Mouse (Mus musculus): ENCODE data around the gene Cstf3.

Gene Cstf3

DNA sequence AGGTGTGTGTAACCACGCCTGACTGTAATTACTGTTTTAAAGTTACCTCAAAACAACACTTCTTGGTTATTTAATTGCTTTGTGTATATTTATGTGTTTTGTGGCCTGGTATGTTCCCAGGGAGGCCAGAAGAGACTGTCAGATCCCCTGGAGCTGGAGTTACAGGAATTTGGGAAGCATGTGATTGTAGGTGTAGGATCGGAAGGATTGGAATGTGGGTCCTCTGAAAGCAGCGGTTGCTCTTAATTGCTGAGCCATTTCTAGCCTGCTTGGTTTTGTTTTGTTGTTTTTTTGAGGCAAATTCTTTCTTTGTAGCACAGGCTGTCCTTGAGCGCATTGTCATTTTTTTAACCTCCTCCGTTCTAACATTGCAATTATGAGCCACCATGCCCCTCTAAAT lies 14.4 kb downstream of the Cstf3 start:
- DNase-seq (ENCODE audit: low read depth) = no peak

DNA sequence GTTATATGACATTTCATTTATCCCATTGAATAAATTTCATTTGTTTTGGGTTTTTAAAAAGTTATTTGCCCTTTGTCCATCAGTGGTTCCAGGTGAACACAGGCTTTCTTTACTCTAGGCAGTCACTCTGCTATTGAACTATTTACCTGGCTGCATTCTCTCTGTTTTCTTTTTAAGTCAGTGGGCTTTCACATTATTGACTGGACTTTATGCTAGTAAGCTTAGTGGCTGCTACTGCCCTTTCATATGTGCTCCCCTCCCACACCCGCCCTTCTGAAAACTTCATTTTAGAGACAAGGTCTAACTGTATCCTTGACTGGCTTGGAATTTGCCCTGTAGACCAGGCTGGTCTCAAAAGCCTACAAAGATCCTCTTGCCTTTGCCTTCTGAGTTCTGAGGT lies 15.2 kb downstream of the Cstf3 start:
- DNase-seq (ENCODE audit: low read depth) = no peak

DNA sequence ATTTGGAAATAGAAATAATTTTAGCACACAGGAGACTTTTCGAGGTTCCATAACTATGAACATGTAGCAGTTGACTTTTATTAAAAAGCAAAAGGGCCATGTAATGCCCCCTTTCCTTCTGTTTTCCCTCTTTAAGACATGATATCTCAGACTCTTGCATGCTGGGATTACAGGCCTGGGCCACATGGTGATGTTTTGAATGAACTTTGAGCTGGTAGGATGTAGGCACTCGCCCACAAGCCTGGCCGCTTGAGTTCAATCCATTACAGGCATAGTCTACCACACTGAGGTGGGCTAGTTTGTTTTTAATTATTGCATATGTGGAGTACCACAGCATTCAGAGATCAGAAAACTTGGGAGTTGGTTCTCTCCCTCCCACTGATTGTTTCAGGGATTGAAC lies 24.5 kb downstream of the Cstf3 start:
- DNase-seq (ENCODE audit: low read depth) = no peak

DNA sequence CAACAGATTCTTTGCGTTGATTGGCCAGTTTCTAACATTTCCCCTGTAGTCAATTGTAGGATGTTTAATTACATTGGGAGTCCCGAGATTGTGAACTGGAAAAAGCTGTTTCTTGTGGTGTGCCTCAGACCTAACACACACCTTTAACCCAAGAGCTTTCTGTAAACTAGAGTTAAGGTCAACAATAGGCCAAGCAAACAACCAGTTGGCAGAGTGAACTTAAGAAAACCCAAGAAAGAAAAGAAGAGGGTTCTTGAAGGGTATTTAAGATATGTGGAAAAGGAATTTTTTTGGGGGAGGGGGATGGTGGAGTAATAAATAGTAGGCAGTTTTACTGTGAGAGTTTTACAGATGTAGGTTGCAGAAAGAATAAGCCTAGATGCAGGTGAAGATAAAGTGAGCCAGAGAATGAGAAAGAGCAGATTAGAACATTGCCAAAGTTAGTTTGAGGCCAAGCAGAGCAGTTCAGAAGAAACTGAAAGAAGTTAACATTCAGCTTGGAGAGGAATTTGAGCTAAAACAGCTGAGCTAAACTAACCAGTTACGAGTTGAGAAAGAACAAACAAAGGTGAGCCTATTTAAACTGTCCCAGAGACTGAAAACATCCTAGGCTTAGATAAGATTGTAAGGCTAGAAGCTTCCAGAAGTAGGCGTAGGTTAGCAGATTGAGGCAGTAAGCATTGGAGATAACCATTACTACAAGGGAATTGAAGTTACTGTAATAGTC lies 25.8 kb downstream of the Cstf3 start:
- no peak for DNase-seq (ENCODE audit: low read depth)

DNA sequence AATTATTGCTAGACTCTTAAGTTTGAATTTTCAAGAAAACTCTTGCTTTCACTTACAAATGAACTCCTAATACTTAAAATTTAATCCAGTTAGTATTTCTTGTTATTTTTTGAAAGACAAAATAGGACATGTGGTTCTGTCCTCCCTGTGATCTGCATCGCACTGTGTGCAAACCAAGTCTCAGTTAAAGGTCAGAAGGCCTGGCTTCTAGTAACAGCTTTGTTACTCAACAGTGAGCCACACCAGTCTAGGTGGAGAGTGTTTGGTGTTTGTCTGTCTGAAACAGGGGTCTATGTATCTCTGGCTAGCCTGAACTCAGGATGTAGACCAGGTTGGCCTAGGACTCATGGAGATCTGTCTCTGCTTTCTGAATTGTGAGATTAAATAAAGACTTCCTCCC lies 68.3 kb downstream of the Cstf3 start:
- DNase-seq (ENCODE audit: low read depth) = no peak

DNA sequence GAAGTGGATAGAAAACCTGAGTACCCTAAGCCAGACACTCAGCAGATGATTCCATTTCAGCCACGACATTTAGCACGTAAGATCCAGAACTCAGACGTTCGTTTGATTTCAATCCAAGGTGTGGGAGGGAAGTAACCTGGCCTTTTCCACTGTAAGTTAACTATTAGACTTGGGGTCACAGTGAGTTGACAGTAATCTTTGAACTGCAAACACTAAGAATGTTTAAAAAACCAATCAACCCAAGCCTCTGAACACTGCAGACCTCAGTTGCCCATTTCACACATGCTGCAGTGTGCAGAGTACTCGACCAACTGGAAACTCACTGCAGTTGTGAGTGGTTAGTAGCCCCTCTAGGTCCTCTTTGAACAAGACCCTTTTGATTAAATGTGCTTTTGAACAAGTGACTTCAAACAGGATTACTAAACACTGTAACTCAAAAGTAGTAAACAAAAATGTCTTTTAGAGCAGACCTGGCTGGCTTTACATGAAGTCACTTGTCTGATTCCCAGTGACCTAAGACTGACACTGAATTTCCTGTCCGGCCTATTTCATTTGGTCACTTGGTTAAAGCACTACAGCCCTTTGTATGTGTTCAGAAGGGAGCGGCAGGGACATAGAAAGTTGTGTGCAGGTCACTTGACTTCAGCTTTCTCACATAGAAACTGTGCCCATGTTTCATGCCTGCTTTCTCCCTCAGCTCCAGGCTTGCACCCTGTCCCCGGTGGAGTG lies 73.2 kb downstream of the Cstf3 start:
- DNase-seq (ENCODE audit: low read depth) = no peak

DNA sequence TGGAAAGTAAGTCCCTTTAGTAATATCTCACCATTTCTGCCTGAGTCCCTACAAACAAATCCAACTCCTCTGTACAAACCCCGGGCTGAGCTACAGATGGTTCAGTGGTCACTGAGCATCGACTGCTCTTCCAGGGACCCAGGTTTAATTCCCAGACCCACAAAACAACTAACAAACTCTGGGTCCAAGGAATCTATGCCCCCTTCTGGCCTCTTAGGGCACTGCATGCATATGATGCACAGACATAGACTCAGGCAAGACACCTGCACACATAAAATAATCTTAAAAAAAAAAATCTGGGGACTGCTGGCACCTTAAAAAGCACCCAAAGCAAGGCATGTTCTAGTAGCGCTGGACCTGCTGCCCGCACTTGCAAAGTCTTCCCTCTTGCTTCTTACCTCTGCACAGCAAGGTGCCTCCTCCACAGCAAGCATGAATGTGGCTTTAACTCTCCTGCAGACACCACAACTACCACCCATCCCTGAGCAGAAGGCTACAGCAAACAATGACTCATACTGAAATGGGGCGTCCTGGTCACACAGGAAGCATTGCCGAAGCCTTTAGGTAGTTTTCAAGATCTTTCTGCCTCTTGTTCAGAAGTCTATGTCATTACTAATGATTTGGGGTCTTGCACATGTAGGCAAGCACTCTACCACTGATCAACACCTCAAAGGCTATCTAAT lies 78.9 kb downstream of the Cstf3 start:
- peak; percentile 78 for DNase-seq (ENCODE audit: low read depth)

DNA sequence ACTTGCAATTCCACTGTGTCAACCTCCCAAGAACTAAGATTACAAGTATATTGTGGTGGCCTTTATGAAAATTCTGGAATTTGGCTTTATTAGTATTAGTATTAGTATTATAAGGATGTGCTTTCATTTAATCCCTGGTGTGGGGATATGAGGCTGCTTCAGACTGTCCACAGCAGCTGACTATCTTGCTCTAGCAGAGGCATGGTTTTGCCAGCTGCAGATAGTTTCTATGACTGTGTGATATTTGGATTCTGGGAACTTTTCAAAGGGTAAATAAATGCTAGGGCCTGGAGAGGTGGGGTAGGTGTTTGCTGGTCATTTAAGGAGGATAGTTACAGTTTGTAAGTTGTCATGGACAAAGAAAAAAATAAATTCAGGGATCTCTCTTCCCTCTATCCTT lies 81.4 kb downstream of the Cstf3 start:
- no peak for DNase-seq (ENCODE audit: low read depth)

DNA sequence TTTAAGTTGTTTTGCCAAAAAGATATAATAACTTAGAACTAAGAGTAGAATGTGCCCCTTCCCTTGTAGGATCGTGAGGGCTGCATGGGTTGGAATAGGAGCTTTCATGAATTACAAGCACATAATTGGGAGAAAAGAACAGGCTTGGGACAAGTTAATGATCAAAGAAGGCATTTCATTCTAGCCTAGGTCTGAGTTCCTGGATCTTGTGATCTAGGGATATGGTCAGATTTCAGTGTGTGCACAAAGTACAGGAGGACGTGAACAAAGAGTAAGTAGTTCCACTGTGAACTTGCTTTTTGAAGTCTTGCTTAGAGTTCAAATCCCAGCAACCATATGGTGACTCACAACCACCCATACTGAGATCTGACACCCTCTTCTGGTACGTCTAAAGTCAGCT lies 87.0 kb downstream of the Cstf3 start:
- no peak for DNase-seq (ENCODE audit: low read depth)

DNA sequence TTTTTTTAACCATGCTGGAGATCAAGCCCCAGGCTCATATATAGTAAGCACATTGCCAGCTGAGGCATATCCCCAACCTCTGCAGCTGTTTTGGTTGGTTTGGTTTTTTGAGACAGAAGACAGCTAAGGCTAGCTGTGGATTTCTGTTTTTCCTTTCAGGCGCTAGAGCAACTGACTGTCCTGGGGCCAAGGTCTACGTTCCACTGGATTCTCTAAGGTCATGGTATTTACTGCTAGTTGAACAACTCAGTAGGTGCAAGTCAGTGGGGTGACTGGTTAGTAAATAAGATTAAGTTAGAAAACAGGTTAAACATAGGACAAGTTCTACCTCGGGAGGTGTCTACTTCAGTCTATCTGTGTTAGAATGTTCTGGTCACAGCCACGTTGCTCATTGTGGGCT lies 94.4 kb downstream of the Cstf3 start:
- no peak for DNase-seq (ENCODE audit: low read depth)

DNA sequence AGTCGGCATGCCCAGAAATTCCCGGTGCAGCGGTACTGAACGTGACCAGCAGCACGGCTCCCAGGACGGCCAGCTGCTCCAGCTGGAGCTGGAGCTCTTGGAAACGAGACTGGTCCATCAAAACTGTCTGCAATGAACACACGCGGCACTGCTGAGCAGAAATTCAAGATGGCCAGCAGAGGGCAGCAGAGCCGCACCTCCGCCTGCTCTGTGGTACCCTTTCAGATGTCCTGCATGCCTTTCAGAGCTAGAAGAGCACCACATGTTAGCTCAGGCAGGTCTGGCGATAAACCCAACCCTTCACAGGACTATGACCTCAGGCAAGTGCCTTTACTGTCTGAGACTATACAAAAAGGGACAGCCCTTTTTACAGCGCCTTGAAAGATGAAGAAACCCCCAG lies 95.1 kb downstream of the Cstf3 start:
- peak; percentile 82 for DNase-seq (ENCODE audit: low read depth)

DNA sequence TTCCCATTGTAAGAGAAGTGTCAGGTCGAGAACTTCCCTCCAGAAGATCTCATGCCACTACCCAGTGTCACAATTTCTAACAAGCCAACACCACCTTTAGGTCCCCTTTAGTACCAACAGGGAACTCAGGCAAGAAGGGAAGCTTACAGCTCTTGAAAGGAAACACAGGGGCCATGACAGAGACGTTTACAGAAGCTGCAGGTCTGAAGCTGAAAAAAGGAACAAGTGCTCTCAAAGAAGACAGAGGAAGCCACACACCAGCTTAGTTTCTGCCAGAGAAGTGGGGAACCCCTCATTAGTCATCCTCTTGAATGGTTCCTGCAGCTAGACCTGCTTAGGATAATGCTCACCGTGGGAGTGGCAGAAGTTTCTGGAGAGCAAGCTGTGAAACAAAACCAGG lies 96.9 kb downstream of the Cstf3 start:
- peak; percentile 87 for DNase-seq (ENCODE audit: low read depth)

DNA sequence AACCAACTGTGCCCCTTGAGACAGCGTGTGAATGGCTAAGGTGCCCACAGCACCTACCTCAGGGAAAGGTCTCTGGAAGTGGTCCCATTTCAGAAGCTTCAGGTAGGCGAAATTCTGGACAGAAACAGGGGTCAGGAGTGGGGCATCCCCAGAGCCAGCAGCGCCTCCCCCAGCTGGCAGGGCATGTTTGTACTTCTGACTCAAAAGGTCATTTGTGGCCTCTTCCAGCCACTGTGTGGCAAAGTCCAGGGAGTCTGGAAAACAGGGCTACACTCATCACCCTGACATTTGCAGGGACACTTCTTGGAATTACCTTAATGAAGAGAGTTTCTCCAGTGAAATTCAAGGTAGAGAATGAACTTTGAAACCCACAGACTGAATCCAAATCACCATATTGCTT lies 98.0 kb downstream of the Cstf3 start:
- no peak for DNase-seq (ENCODE audit: low read depth)

DNA sequence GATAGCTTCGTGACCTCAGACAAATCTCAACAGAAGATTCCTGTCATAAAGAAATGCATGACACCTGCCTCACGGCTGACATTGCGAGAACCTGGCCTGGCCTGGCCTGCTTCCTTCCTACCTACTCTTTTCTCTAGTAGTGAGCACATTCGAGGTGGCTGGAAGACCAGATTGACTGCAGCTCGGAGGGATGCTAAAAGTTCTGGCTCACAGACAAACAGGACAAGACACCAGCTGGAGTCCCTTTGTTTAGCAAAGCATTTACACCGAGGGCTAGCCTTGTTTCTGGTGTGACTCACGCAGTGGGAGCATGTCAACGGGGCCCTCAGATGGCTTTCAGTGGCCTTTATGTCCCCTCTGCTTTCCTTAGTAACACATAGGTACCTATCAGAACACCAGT lies 98.4 kb downstream of the Cstf3 start:
- DNase-seq (ENCODE audit: low read depth) = no peak

DNA sequence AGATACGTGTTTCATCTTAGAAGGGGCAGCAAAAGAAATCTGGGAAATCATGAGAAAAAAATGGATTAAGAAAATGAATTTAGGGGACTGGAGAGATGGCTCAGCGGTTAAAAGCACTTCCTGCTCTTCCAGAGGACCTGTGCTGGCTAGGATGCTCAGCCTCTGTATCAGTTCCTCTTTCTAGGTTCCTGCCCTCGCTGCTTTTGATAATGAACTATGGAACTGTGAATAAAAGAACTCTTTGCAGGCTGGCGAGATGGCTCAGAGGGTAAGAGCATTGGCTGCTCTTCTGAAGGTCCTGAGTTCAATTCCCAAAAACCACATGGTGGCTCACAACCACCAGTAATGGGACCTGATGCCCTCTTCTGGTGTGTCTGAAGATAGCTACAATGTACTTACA lies 100.4 kb downstream of the Cstf3 start:
- peak; percentile 17 for DNase-seq (ENCODE audit: low read depth)

DNA sequence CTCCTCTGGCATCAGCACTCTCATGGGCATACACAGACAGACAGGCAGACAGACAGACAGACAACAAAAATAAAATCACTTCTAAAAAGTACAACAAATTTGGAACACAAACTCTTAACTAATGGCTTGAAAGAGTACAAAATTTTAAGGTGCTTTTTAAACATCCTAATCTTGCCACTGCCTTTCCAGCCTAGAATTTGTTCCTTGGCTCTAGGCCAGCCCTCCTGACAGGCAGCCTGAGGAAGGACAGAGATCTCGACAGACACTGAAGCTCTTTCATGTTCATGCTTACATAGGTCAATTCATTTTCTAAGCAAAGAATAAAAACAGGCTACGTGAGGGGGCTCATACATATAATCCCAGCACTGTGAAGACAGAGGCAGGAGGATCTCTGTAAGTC lies 102.2 kb downstream of the Cstf3 start:
- no peak for DNase-seq (ENCODE audit: low read depth)

DNA sequence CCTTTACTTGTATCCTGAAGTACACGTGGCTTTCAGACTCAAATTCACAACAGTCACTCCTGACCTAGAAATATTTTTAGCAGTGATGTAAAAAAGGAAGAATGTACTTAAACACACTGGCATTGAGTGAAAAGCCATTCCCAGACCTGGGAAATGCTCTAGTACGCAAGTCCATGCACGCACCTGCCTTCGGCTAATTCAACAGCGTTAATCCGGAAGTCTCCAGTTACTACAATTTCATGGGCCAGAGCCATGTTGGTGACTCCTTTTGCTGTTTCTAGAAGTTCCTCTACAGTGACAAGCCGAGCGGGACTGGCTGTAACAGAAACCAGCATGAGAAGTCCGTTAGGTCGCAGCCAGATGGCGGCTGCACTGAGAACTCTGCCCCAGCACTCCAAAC lies 109.3 kb downstream of the Cstf3 start:
- no peak for DNase-seq (ENCODE audit: low read depth)

DNA sequence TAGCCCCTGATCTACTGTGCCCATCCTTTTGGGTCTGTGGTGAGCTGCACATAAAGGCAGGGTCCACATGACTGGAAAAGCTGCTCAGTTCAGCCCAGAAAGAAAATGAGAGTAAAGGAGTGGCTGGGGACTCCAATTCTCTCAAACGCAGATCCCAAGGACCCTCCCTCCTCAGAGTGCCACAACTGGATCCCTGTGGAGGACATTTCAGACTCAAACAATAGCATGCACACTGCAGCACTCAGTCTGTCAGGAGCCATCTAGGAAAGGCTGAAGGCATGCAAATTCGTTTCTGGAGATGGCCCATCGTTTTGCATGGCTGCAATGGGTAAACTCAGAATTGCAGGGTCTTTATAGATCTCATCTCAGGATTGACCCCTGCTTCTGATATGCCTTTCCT lies 112.8 kb downstream of the Cstf3 start:
- no peak for DNase-seq (ENCODE audit: low read depth)

DNA sequence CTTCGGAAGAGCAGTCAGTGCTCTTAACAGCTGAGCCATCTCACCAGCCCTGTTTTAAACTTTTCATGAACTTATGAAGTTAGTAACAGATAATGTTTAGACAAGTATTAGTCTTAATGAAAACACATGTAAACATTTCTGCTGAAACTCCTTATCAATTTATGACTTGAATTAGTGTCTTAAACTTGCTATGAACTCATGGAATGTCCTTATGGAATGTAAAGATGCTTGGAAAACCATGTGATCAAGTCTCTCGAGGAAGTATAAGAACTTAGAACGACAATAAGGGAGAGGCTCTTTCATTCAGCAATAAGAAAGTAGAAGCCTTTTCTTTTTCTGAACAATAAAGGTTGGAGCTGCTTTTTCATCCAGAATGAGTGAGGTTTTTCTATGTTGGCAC lies 114.0 kb downstream of the Cstf3 start:
- DNase-seq (ENCODE audit: low read depth) = no peak

DNA sequence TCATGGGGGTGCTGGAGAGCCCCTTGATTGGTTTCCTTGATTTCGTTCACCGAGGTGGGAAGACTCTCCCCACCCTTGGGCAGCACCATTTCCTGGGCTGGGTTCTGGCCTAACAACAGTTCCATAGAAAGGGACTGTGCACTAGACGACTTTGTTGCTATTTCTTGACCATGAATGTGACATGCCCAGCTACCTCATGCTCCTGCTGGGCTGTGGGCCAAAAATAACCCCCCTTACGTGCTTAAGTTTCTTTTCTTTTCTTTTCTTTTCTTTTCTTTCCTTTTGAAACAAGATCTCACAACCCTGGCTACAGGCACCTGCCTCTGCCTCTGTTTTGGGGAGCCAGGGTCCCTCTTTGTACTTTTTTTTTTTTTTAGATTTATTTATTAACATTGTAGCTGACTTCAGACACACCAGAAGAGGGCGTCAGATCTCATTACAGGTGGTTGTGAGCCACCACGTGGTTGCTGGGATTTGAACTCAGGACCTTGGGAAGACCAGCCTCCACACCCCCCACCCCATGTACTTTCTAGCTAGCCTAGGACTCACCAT lies 119.5 kb downstream of the Cstf3 start:
- DNase-seq (ENCODE audit: low read depth) = no peak

DNA sequence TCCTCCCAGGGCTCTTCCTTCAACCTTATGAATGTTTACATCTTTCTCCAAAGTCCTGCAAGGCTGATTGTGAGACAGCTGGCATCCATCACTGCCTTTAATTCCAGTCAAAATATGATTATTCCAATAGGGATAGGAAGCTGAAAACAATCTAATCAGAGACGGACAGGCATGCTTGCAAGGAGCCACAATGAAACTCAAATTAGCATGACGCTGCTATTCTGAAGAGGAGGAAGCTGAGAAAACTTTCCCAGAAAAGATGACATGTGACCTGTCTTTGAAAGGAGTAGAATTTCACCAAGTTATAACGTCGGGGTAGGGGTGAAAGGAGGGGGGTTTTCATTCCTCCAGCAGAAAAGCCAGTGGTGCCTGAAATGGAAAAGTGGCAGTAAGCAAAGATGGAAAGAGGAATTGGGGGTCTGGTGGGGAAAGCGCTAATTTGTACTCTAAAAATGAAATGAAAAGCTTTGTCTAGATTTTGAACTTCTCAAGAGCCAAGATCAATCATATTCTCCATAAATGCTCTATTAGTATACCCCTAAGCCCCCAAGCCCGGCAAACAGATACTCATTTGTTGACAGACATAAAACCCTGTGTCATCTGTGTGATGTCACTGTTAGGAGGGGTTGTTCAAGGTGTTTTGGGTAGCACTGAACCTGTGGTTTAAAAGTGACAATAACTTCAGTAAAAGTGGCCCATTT lies 120.5 kb downstream of the Cstf3 start:
- peak; percentile 63 for DNase-seq (ENCODE audit: low read depth)
